In genomic region chr13:111807596-111808386, GRCm38 (mm10) we compare ENCODE assay signal across 8 mouse cellular contexts. TPM values are rescaled to one million over a fixed set of nuclear protein-coding genes. Genes with fewer than 3 reads are reported as not detected.
DNase-seq lines count a peak whose midpoint lies in the region; ATAC-seq and TF ChIP-seq lines count a peak whose summit lies in the region.

No protein-coding gene starts in this region.

- no peaks in the 10 kb centered on the region for H3K9me3 ChIP-seq in E14TG2a.4 (ENCODE audit: low read length)
- no peaks in the 10 kb centered on the region for H3K9me3 ChIP-seq in liver, embryonic 16.5 days (replicated peaks; ENCODE audit: control insufficient read depth, low read length)

- H3K27ac ChIP-seq in liver, embryonic 16.5 days (ENCODE audit: low read length): peak overlapping the region; percentile 92
- peak overlapping the region; percentile 99 for H3K27ac ChIP-seq in olfactory bulb, adult 2 months (ENCODE audit: insufficient read depth, low read depth, low read length)

- WGBS in liver, embryonic 16.5 days (ENCODE audit: insufficient replicate concordance): under 1% methylated on average over 76 of the region's 79 CpGs
- WGBS in olfactory bulb, adult 2 months: 2% methylated on average over 74 of the region's 79 CpGs

- peak; percentile 12; the same call in 1 of the 2 replicates for ATAC-seq in liver, embryonic 16.5 days (ENCODE audit: low read depth)

- H3K4me3 ChIP-seq in E14TG2a.4 (replicated peaks; ENCODE audit: low read length): peak overlapping the region; percentile 91
- H3K4me3 ChIP-seq in liver, embryonic 16.5 days (ENCODE audit: low read depth, low read length): peak overlapping the region; percentile 97
- H3K4me3 ChIP-seq in olfactory bulb, adult 2 months (ENCODE audit: insufficient read depth, low read depth, low read length): peak overlapping the region; percentile 100

- peak overlapping the region; percentile 98 for H3K9ac ChIP-seq in liver, embryonic 16.5 days (ENCODE audit: low read depth, low read length)

- H3K4me1 ChIP-seq in E14TG2a.4 (replicated peaks; ENCODE audit: low read depth, low read length): peaks cover 49% of the 10 kb centered on the region
- peaks cover 46% of the 10 kb centered on the region for H3K4me1 ChIP-seq in liver, embryonic 16.5 days (ENCODE audit: control insufficient read depth, low read depth, low read length)
- peaks cover 15% of the 10 kb centered on the region for H3K4me1 ChIP-seq in olfactory bulb, adult 2 months (ENCODE audit: control insufficient read depth, insufficient read depth, low read length)

- peak; percentile 32 for DNase-seq in 3T3-L1 (ENCODE audit: low read depth, low spot score)
- peak; percentile 47 for DNase-seq in embryo, embryonic 9.5 days (ENCODE audit: extremely low spot score)
- DNase-seq in heart, postnatal 4 days: peak; percentile 30
- DNase-seq in urinary bladder, postnatal 10 days (ENCODE audit: low spot score): no peak
- no peak for DNase-seq in gastrocnemius, adult 18-20 months (ENCODE audit: low spot score)

- H3K36me3 ChIP-seq in E14TG2a.4 (ENCODE audit: insufficient read depth, low read length): no peaks in the 10 kb centered on the region
- H3K36me3 ChIP-seq in liver, embryonic 16.5 days (ENCODE audit: control insufficient read depth, insufficient read depth): no peaks in the 10 kb centered on the region

- peak overlapping the region; percentile 93 for H3K4me2 ChIP-seq in liver, embryonic 16.5 days (ENCODE audit: low read depth, low read length)

- TF ChIP-seq CTCF in E14TG2a.4 (conservative IDR thresholded peaks at IDR 0.05; ENCODE audit: low read length): no peak
- no peak for TF ChIP-seq CTCF in olfactory bulb, adult 2 months (IDR thresholded peaks at IDR 0.05; ENCODE audit: insufficient read depth, low read depth, low read length)

- no peak for TF ChIP-seq POLR2A in olfactory bulb, adult 2 months (IDR thresholded peaks at IDR 0.05; ENCODE audit: insufficient read depth, low read depth, low read length)

- no peaks in the 10 kb centered on the region; the same call in 1 of the 2 replicates for H3K27me3 ChIP-seq in E14TG2a.4 (ENCODE audit: insufficient read depth, low read length)
- H3K27me3 ChIP-seq in liver, embryonic 16.5 days (ENCODE audit: control insufficient read depth, insufficient read depth, low read depth, low read length): peaks cover 8% of the 10 kb centered on the region

RNA-seq across cellular contexts. Expression of gene Map3k1, which starts 1.0 kb away (rescaled TPM):
- total RNA-seq in heart, postnatal 4 days (2021): 10 to 100 TPM; 29.9 to 33.8 TPM
- polyA plus RNA-seq in liver, embryonic 16.5 days (2015; fragmentation: Nextera tagmentation; extraction: Ambion mirVana): 12.8 and 13.7 TPM in 2 replicates
- 135 TPM in 1 of 2 replicates, not detected in the other for polyA plus RNA-seq in olfactory bulb, adult 2 months (2012; ENCODE audit: insufficient read depth, insufficient read length, low replicate concordance, missing spikeins)
- 1 to 10 TPM; 8.5 to 8.7 TPM for total RNA-seq in gastrocnemius, adult 18-20 months (2021)

Comparison
In these comparisons a context has a peak if more than half of its experiments do, and no peak if none do; other contexts are left out.
1. DNase-seq: peak in 3T3-L1 (single experiment), embryo, embryonic 9.5 days (single experiment) and heart, postnatal 4 days (single experiment); none in urinary bladder, postnatal 10 days (single experiment) and gastrocnemius, adult 18-20 months (single experiment).
2. Peak in every context shown above with its lines, with median percentiles within 50 percentile points of each other: H3K4me3 ChIP-seq.